Mouse (Mus musculus): ENCODE measurements at regions not wholly inside any gene's neighbourhood (a gene's known extent, or its start where the extent isn't known, plus 50 kb on each side); places are given as distances from the start of the nearest gene placed in this dataset.

- no peak for ATAC-seq
Observed at GRCm38 (mm10) chr17:76703823-76704222, 1152.1 kb upstream of the Fam98a start.

GRCm38 (mm10) chr17:76696219-76696618 is 1144.5 kb upstream of the Fam98a start:
- DNase-seq (ENCODE audit: low spot score) (no peak), ATAC-seq (no peak)
- 80% methylated on average over 3 of the region's 3 CpGs for WGBS
- H3K9me3 ChIP-seq (replicated peaks; ENCODE audit: control insufficient read depth, low read length) = no peaks in the 10 kb centered on the region
- no peak overlapping the region for H3K4me3 ChIP-seq (ENCODE audit: low read depth, low read length)
- no peak overlapping the region for H3K4me2 ChIP-seq (ENCODE audit: low read length)
- no peaks in the 10 kb centered on the region for H3K4me1 ChIP-seq (ENCODE audit: control insufficient read depth, insufficient read depth, low read length)
- no peaks in the 10 kb centered on the region for H3K27me3 ChIP-seq (replicated peaks; ENCODE audit: control insufficient read depth, insufficient read depth, low read length)
- H3K9ac ChIP-seq (ENCODE audit: low read length) = no peak overlapping the region
- H3K27ac ChIP-seq (ENCODE audit: low read depth, low read length) = no peak overlapping the region
- no peaks in the 10 kb centered on the region for H3K36me3 ChIP-seq (ENCODE audit: control insufficient read depth, insufficient read depth, low read length)

More at GRCm38 (mm10) chr17:76703823-76704222, 1152.1 kb upstream of the Fam98a start:
- H3K36me3 ChIP-seq (ENCODE audit: control insufficient read depth, insufficient read depth, low read length) = no peaks in the 10 kb centered on the region
- DNase-seq (ENCODE audit: low spot score) = no peak
- H3K9ac ChIP-seq (ENCODE audit: low read length) = no peak overlapping the region
- H3K9me3 ChIP-seq (replicated peaks; ENCODE audit: control insufficient read depth, low read length) = no peaks in the 10 kb centered on the region
- H3K4me3 ChIP-seq (ENCODE audit: low read depth, low read length) = no peak overlapping the region
- H3K4me1 ChIP-seq (ENCODE audit: control insufficient read depth, insufficient read depth, low read length) = no peaks in the 10 kb centered on the region
- no peaks in the 10 kb centered on the region for H3K27me3 ChIP-seq (replicated peaks; ENCODE audit: control insufficient read depth, insufficient read depth, low read length)
- H3K4me2 ChIP-seq (ENCODE audit: low read length) = no peak overlapping the region
- H3K27ac ChIP-seq (ENCODE audit: low read depth, low read length) = no peak overlapping the region

DNA sequence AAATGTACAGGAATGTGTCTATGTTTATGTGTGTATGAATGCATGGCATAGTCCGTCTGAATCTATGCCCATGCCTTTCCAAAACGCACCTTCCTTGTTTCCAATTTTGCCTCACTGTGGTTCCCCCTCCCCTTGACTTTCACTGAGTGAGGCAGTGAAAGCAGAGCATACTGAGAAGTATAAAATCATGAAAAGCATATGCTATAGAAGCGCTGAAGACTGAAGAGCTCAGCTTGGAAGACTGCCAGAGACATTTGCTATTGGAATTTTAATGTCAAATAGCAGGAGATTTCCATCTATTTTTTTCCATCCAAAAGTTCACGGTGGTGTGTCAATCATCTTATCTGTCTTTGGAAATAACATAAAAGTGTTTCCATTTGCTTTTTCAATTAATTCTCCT is 1106.3 kb upstream of the Fam98a start:
- Histone ChIP-seq H3K4me3 (ENCODE audit: low read depth, low read length) (no peak overlapping the region), H3K4me1 (ENCODE audit: control insufficient read depth, insufficient read depth, low read length) (no peaks in the 10 kb centered on the region), H3K9me3 (replicated peaks; ENCODE audit: control insufficient read depth, low read length) (no peaks in the 10 kb centered on the region), H3K36me3 (ENCODE audit: control insufficient read depth, insufficient read depth, low read length) (no peaks in the 10 kb centered on the region), H3K4me2 (ENCODE audit: low read length) (no peak overlapping the region), H3K27me3 (replicated peaks; ENCODE audit: control insufficient read depth, insufficient read depth, low read length) (no peaks in the 10 kb centered on the region), H3K27ac (ENCODE audit: low read depth, low read length) (0 out of 2 replicates have a peak overlapping the region, but pooled peaks have one; percentile 39), H3K9ac (ENCODE audit: low read length) (no peak overlapping the region)
- peak; percentile 76; the same call in 1 of the 2 replicates for ATAC-seq
- WGBS = 60% methylated on average over 4 of the region's 4 CpGs
- peak; percentile 82 for DNase-seq (ENCODE audit: low spot score)

GRCm38 (mm10) chr17:76625976-76626375 is 1074.2 kb upstream of the Fam98a start:
- ATAC-seq = no peak
- DNase-seq (ENCODE audit: low spot score) = peak; percentile 7
- Histone ChIP-seq H3K27ac (ENCODE audit: low read depth, low read length) (no peak overlapping the region), H3K4me1 (ENCODE audit: control insufficient read depth, insufficient read depth, low read length) (no peaks in the 10 kb centered on the region), H3K4me2 (ENCODE audit: low read length) (no peak overlapping the region), H3K27me3 (replicated peaks; ENCODE audit: control insufficient read depth, insufficient read depth, low read length) (no peaks in the 10 kb centered on the region), H3K36me3 (ENCODE audit: control insufficient read depth, insufficient read depth, low read length) (no peaks in the 10 kb centered on the region), H3K9ac (ENCODE audit: low read length) (no peak overlapping the region), H3K4me3 (ENCODE audit: low read depth, low read length) (no peak overlapping the region), H3K9me3 (replicated peaks; ENCODE audit: control insufficient read depth, low read length) (no peaks in the 10 kb centered on the region)
- 87% methylated on average over 7 of the region's 7 CpGs for WGBS

- Histone ChIP-seq H3K27ac (ENCODE audit: low read depth, low read length) (no peak overlapping the region), H3K9ac (ENCODE audit: low read length) (no peak overlapping the region), H3K27me3 (replicated peaks; ENCODE audit: control insufficient read depth, insufficient read depth, low read length) (no peaks in the 10 kb centered on the region), H3K4me1 (ENCODE audit: control insufficient read depth, insufficient read depth, low read length) (no peaks in the 10 kb centered on the region), H3K4me3 (ENCODE audit: low read depth, low read length) (no peak overlapping the region), H3K9me3 (replicated peaks; ENCODE audit: control insufficient read depth, low read length) (no peaks in the 10 kb centered on the region), H3K36me3 (ENCODE audit: control insufficient read depth, insufficient read depth, low read length) (no peaks in the 10 kb centered on the region), H3K4me2 (ENCODE audit: low read length) (no peak overlapping the region)
- no peak for ATAC-seq
- no peak for DNase-seq (ENCODE audit: low spot score)
- 83% methylated on average over 1 of the region's 1 CpGs for WGBS
Observed at GRCm38 (mm10) chr17:76605237-76605636, 1053.5 kb upstream of the Fam98a start.

DNA sequence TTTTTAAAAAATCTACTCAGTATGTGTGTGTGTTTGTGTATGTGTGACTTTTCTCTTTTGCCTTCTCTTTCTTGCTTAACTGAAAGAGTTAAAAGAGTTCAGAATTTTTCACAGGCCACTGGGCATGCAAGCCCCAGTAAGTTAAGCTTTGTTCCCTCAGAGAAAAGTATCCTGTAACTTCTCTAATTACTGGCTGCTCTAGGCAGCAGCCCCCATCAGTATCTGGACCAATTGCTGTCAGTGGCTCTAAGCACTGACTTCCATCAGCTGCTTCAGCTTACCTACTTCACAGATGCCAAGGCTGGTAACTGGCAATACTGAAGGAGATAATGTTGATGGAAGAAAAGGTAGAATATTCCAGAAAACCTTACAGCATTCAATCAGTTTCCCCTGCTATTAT is 1026.6 kb upstream of the Fam98a start:
- no peak for ATAC-seq

DNA sequence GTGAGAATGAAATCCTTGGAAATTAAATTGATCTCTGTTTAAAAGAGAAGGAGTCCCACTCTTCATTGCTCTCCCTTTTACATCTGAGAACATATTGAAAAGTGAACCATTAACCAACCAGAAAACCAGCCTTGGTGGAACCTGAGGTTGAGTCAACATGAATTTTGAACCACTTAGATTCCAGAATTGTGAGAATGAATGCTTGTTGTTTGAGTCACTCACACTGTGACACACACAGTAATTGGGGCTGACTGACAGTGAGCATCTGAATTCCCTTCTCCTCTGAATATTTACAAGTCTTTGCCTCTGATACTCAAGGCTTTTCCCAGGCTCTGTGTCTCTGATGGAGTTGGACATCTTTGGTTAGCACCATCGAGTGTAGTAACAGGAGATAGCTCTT is 1008.0 kb upstream of the Fam98a start:
- Histone ChIP-seq H3K27ac (ENCODE audit: low read depth, low read length) (no peak overlapping the region), H3K27me3 (replicated peaks; ENCODE audit: control insufficient read depth, insufficient read depth, low read length) (no peaks in the 10 kb centered on the region), H3K36me3 (ENCODE audit: control insufficient read depth, insufficient read depth, low read length) (no peaks in the 10 kb centered on the region), H3K9me3 (replicated peaks; ENCODE audit: control insufficient read depth, low read length) (no peaks in the 10 kb centered on the region), H3K4me2 (ENCODE audit: low read length) (no peak overlapping the region), H3K4me3 (ENCODE audit: low read depth, low read length) (no peak overlapping the region), H3K9ac (ENCODE audit: low read length) (no peak overlapping the region), H3K4me1 (ENCODE audit: control insufficient read depth, insufficient read depth, low read length) (no peaks in the 10 kb centered on the region)
- WGBS = 86% methylated on average over 1 of the region's 1 CpGs
- ATAC-seq (no peak), DNase-seq (ENCODE audit: low spot score) (no peak)

More for the DNA sequence above, 1026.6 kb upstream of the Fam98a start:
- Histone ChIP-seq H3K9ac (ENCODE audit: low read length) (no peak overlapping the region), H3K4me2 (ENCODE audit: low read length) (no peak overlapping the region), H3K9me3 (replicated peaks; ENCODE audit: control insufficient read depth, low read length) (no peaks in the 10 kb centered on the region), H3K4me3 (ENCODE audit: low read depth, low read length) (no peak overlapping the region), H3K36me3 (ENCODE audit: control insufficient read depth, insufficient read depth, low read length) (no peaks in the 10 kb centered on the region), H3K27ac (ENCODE audit: low read depth, low read length) (no peak overlapping the region), H3K27me3 (replicated peaks; ENCODE audit: control insufficient read depth, insufficient read depth, low read length) (no peaks in the 10 kb centered on the region), H3K4me1 (ENCODE audit: control insufficient read depth, insufficient read depth, low read length) (no peaks in the 10 kb centered on the region)
- no peak for DNase-seq (ENCODE audit: low spot score)

DNA sequence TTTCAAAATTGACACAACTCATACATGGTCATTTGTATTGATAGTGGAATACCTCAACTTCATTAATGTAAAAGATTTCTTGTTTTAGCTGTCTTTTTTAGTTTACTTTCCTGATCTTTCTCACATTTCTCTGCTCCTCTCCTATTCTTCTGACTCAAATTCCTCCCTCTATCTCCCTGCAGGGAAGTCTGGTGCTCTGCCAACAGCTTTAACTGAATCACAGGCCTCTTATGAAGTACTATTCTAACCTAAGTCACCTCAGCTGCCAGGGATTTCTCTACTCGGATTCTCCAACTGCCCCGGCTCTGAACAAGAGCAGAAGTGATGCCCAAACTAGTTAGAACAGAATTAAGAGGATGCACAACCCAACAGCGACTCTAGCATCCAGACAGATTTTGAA is 993.8 kb upstream of the Fam98a start:
- ATAC-seq = no peak
- H3K9ac ChIP-seq (ENCODE audit: low read length) = no peak overlapping the region
- no peaks in the 10 kb centered on the region for H3K27me3 ChIP-seq (replicated peaks; ENCODE audit: control insufficient read depth, insufficient read depth, low read length)
- 75% methylated on average over 3 of the region's 3 CpGs for WGBS
- H3K36me3 ChIP-seq (ENCODE audit: control insufficient read depth, insufficient read depth, low read length) = no peaks in the 10 kb centered on the region
- no peak overlapping the region for H3K4me3 ChIP-seq (ENCODE audit: low read depth, low read length)
- no peaks in the 10 kb centered on the region for H3K4me1 ChIP-seq (ENCODE audit: control insufficient read depth, insufficient read depth, low read length)
- no peak overlapping the region for H3K4me2 ChIP-seq (ENCODE audit: low read length)
- no peak overlapping the region for H3K27ac ChIP-seq (ENCODE audit: low read depth, low read length)
- no peaks in the 10 kb centered on the region for H3K9me3 ChIP-seq (replicated peaks; ENCODE audit: control insufficient read depth, low read length)
- DNase-seq (ENCODE audit: low spot score) = no peak

DNA sequence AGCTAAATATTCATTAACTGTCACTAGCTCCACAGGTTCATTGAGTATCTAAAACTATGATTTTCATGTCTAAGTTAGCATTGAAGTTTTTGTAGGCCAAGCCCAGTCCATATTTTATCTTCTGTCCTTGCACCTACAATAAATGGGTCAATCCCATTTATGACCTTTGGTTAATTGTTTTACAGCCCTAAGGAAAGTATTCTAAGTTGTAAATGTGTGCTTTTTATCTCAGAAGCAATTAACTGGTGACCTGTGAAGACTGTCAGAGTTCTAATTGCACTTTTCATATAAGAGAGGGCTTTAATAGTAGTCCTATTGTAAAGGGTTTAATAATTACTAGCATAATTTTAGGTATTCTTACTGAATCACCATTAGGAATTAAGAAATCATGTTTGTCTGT is 984.0 kb upstream of the Fam98a start:
- ATAC-seq (no peak), DNase-seq (ENCODE audit: low spot score) (no peak)
- no peaks in the 10 kb centered on the region for H3K9me3 ChIP-seq (replicated peaks; ENCODE audit: control insufficient read depth, low read length)

DNA sequence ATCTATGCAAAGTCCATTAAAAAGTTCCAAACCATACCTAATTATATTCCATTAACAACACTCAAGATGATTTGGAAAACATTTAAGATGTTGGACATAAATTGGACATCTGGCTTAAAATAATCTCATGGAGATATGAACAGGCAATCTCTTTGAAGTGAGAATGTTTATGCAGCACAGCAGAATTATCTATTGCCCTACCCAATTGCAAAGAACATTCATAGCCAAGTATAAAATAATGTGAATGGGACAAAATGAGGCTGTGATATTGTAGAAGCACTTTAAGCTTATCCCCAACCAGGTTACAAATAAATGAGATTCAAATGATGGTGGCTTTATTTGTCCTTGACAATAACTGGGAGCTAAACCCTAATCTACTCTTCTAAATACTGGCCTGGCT is 950.0 kb upstream of the Fam98a start:
- ATAC-seq = no peak
- Histone ChIP-seq H3K4me2 (ENCODE audit: low read length) (no peak overlapping the region), H3K4me1 (ENCODE audit: control insufficient read depth, insufficient read depth, low read length) (no peaks in the 10 kb centered on the region), H3K4me3 (ENCODE audit: low read depth, low read length) (no peak overlapping the region), H3K27me3 (replicated peaks; ENCODE audit: control insufficient read depth, insufficient read depth, low read length) (no peaks in the 10 kb centered on the region), H3K9ac (ENCODE audit: low read length) (no peak overlapping the region), H3K9me3 (replicated peaks; ENCODE audit: control insufficient read depth, low read length) (no peaks in the 10 kb centered on the region), H3K27ac (ENCODE audit: low read depth, low read length) (no peak overlapping the region), H3K36me3 (ENCODE audit: control insufficient read depth, insufficient read depth, low read length) (no peaks in the 10 kb centered on the region)
- no peak for DNase-seq (ENCODE audit: low spot score)

More for the DNA sequence above, 984.0 kb upstream of the Fam98a start:
- no peak overlapping the region for H3K4me2 ChIP-seq (ENCODE audit: low read length)
- H3K27me3 ChIP-seq (replicated peaks; ENCODE audit: control insufficient read depth, insufficient read depth, low read length) = no peaks in the 10 kb centered on the region
- no peak overlapping the region for H3K4me3 ChIP-seq (ENCODE audit: low read depth, low read length)
- H3K27ac ChIP-seq (ENCODE audit: low read depth, low read length) = no peak overlapping the region
- no peak overlapping the region for H3K9ac ChIP-seq (ENCODE audit: low read length)
- H3K36me3 ChIP-seq (ENCODE audit: control insufficient read depth, insufficient read depth, low read length) = no peaks in the 10 kb centered on the region
- H3K4me1 ChIP-seq (ENCODE audit: control insufficient read depth, insufficient read depth, low read length) = no peaks in the 10 kb centered on the region
